ENCODE assay signal across 10 mouse cellular contexts in genomic region chr10:41295145-41295544, GRCm38 (mm10). TPM values are rescaled to one million over a fixed set of nuclear protein-coding genes. Genes with fewer than 3 reads are reported as not detected.
DNase-seq lines count a peak whose midpoint lies in the region; ATAC-seq lines count a peak whose summit lies in the region.
"Had no signal": no experiment of that assay in that cellular context is flagged by ENCODE, and none has a peak within 500 bp of the region (broad histone marks: within the 10 kb centered on the region; RNA-seq: fewer than 3 reads in every experiment).

No protein-coding gene starts in this region.

- no peak overlapping the region for H3K27ac ChIP-seq in embryonic facial prominence, embryonic 14.5 days (replicated peaks; ENCODE audit: low read depth, low read length)
- H3K27ac ChIP-seq in embryonic facial prominence, embryonic 10.5 days (replicated peaks): no peak overlapping the region
- H3K27ac ChIP-seq in forebrain, embryonic 15.5 days (replicated peaks): 0 out of 2 replicates have a peak overlapping the region, but pooled peaks have one; percentile 23

- H3K4me3 ChIP-seq in embryonic facial prominence, embryonic 14.5 days (ENCODE audit: low read depth, low read length): no peak overlapping the region
- H3K4me3 ChIP-seq in embryonic facial prominence, embryonic 10.5 days: no peak overlapping the region
- H3K4me3 ChIP-seq in forebrain, embryonic 15.5 days: no peak overlapping the region

- no peaks in the 10 kb centered on the region for H3K9me3 ChIP-seq in embryonic facial prominence, embryonic 14.5 days (ENCODE audit: control insufficient read depth, low read length)
- no peaks in the 10 kb centered on the region for H3K9me3 ChIP-seq in embryonic facial prominence, embryonic 10.5 days
- no peaks in the 10 kb centered on the region for H3K9me3 ChIP-seq in forebrain, embryonic 15.5 days

- peak; percentile 10 for DNase-seq in embryonic facial prominence, embryonic 14.5 days (ENCODE audit: low spot score)
- no peak for DNase-seq in embryonic facial prominence, embryonic 10.5 days (ENCODE audit: low spot score)
- peak; percentile 16 for DNase-seq in CD4-positive helper T cell, adult 2 months (ENCODE audit: low read depth, low spot score)
- DNase-seq in gastrocnemius, postnatal 4 days (ENCODE audit: low spot score in 2 of 2): no peak
- DNase-seq in adrenal gland, postnatal 10 days: no peak

- ATAC-seq in embryonic facial prominence, embryonic 14.5 days (ENCODE audit: low read depth): 0 out of 2 replicates have a peak, but pooled peaks have one; percentile 31
- ATAC-seq in forebrain, embryonic 15.5 days (replicated peaks): peak; percentile 55; the same call in 1 of the 2 replicates
- ATAC-seq in megakaryocyte, adult 5-6 weeks (ENCODE audit: poor library complexity, severe bottlenecking): peak; percentile 27
- no peak for ATAC-seq in erythroblast, adult 5-6 weeks (replicated peaks; ENCODE audit: low FRiP score, poor library complexity, severe bottlenecking)

- no peaks in the 10 kb centered on the region for H3K4me1 ChIP-seq in embryonic facial prominence, embryonic 14.5 days (ENCODE audit: control insufficient read depth, insufficient read depth, low read length)
- H3K4me1 ChIP-seq in embryonic facial prominence, embryonic 10.5 days: peaks cover 26% of the 10 kb centered on the region
- H3K4me1 ChIP-seq in forebrain, embryonic 15.5 days: peaks cover 13% of the 10 kb centered on the region

- H3K27me3 ChIP-seq in embryonic facial prominence, embryonic 14.5 days (replicated peaks; ENCODE audit: control insufficient read depth, insufficient read depth, low read length): no peaks in the 10 kb centered on the region
- H3K27me3 ChIP-seq in embryonic facial prominence, embryonic 10.5 days (replicated peaks; ENCODE audit: low read depth, poor library complexity, severe bottlenecking): no peaks in the 10 kb centered on the region
- H3K27me3 ChIP-seq in forebrain, embryonic 15.5 days: no peaks in the 10 kb centered on the region

- no peaks in the 10 kb centered on the region for H3K36me3 ChIP-seq in embryonic facial prominence, embryonic 14.5 days (ENCODE audit: control insufficient read depth, insufficient read depth, low read length)
- no peaks in the 10 kb centered on the region for H3K36me3 ChIP-seq in embryonic facial prominence, embryonic 10.5 days (replicated peaks)
- H3K36me3 ChIP-seq in forebrain, embryonic 15.5 days: no peaks in the 10 kb centered on the region

- H3K9ac ChIP-seq in embryonic facial prominence, embryonic 14.5 days (ENCODE audit: low read depth, low read length): no peak overlapping the region
- H3K9ac ChIP-seq in forebrain, embryonic 15.5 days (replicated peaks): no peak overlapping the region

- 56% methylated on average over 7 of the region's 7 CpGs for WGBS in embryonic facial prominence, embryonic 14.5 days
- WGBS in embryonic facial prominence, embryonic 10.5 days: 56% methylated on average over 7 of the region's 7 CpGs
- 27% methylated on average over 7 of the region's 7 CpGs for WGBS in forebrain, embryonic 15.5 days

- H3K4me2 ChIP-seq in embryonic facial prominence, embryonic 14.5 days (ENCODE audit: low read depth, low read length): no peak overlapping the region
- no peak overlapping the region for H3K4me2 ChIP-seq in forebrain, embryonic 15.5 days (replicated peaks)

RNA-seq across cellular contexts. Expression of gene Fig4, which starts 7.9 kb away (rescaled TPM):
- polyA plus RNA-seq in embryonic facial prominence, embryonic 14.5 days (2014; fragmentation: Nextera tagmentation; extraction: Ambion mirVana): 16.8 and 18.4 TPM in 2 replicates
- 14.2 and 14.5 TPM in 2 replicates for polyA plus RNA-seq in embryonic facial prominence, embryonic 10.5 days (2016; fragmentation: Nextera tagmentation; extraction: Ambion mirVana)
- 31.1 and 33.5 TPM in 2 replicates for polyA plus RNA-seq in forebrain, embryonic 15.5 days (2015; fragmentation: Nextera tagmentation; extraction: Ambion mirVana)
- 25.7 and 25.9 TPM in 2 replicates for total RNA-seq in megakaryocyte, adult 5-6 weeks (2015)
- 30.9 and 32.1 TPM in 2 replicates for total RNA-seq in megakaryocyte, adult 5-6 weeks (2017)
- 12.7 and 25.4 TPM in 2 replicates for total RNA-seq in erythroblast, adult 5-6 weeks (2015; ENCODE audit: low replicate concordance)
- 13.5 and 17.9 TPM in 2 replicates for total RNA-seq in erythroblast, adult 5-6 weeks (2017; ENCODE audit: low replicate concordance)
- 10 to 100 TPM in 1 of 2 experiments, 1 to 10 TPM in 1; 9.5 to 10.1 TPM for total RNA-seq in gastrocnemius, postnatal 4 days (2021)
- 10 to 100 TPM; 13.3 to 16.4 TPM for total RNA-seq in adrenal gland, postnatal 10 days (2021)

RNA-seq across cellular contexts. Expression of gene Ak9, which starts 8.6 kb away (rescaled TPM):
- 0.13 and 0.21 TPM in 2 replicates for polyA plus RNA-seq in embryonic facial prominence, embryonic 14.5 days (2014; fragmentation: Nextera tagmentation; extraction: Ambion mirVana)
- polyA plus RNA-seq in embryonic facial prominence, embryonic 10.5 days (2016; fragmentation: Nextera tagmentation; extraction: Ambion mirVana): 0.04 and 0.05 TPM in 2 replicates
- 0.14 and 0.20 TPM in 2 replicates for polyA plus RNA-seq in forebrain, embryonic 15.5 days (2015; fragmentation: Nextera tagmentation; extraction: Ambion mirVana)
- not detected in 2 replicates for total RNA-seq in megakaryocyte, adult 5-6 weeks (2015)
- 0.07 TPM in 1 of 2 replicates, not detected in the other for total RNA-seq in megakaryocyte, adult 5-6 weeks (2017)
- total RNA-seq in erythroblast, adult 5-6 weeks (2015; ENCODE audit: low replicate concordance): not detected in 2 replicates
- total RNA-seq in erythroblast, adult 5-6 weeks (2017; ENCODE audit: low replicate concordance): 0.17 TPM in 1 of 2 replicates, not detected in the other
- total RNA-seq in gastrocnemius, postnatal 4 days (2021): not detected
- not detected for total RNA-seq in adrenal gland, postnatal 10 days (2021)
- total RNA-seq: liver, adult 2 months had no signal
- polyA plus RNA-seq: embryonic facial prominence, embryonic 11.5 days; liver, adult 2 months had no signal

Comparison
In these comparisons a context has a peak if more than half of its experiments do, and no peak if none do; other contexts are left out.
1. DNase-seq: peak in embryonic facial prominence, embryonic 14.5 days (single experiment) and CD4-positive helper T cell, adult 2 months (single experiment); none in embryonic facial prominence, embryonic 10.5 days (single experiment), gastrocnemius, postnatal 4 days (0 of 2) and adrenal gland, postnatal 10 days (single experiment).